Mouse (Mus musculus) stomach, embryonic 15.5 days (tissue): ENCODE data around the gene Pts. TPM values are rescaled to one million over a fixed set of nuclear protein-coding genes. Genes with fewer than 3 reads are reported as not detected.

Source experiments
- ATAC-seq: fragments of 200-750 bp; cut with Nextera tagmentation; 2 replicates; pipeline ENCODE4 v1.8.0; 2017; ENCODE audit warnings: low read depth, moderate number of reproducible peaks, moderate TSS enrichment; ENCODE audit not compliant: insufficient read depth, low FRiP score
- H3K27ac ChIP-seq: fragments of 300-500 bp; sonication (generic); 2 replicates; pipeline ENCODE4 v1.5.1; 2015; ENCODE audit warnings: mild to moderate bottlenecking, inconsistent platforms
- H3K27me3 ChIP-seq: fragments of 300-500 bp; sonication (generic); replicated peaks from 2 replicates; pipeline ENCODE4 v1.6.1; 2015; ENCODE audit warnings: inconsistent platforms
- H3K36me3 ChIP-seq: fragments of 300-500 bp; sonication (generic); 2 replicates; pipeline ENCODE4 v1.6.1; 2015; ENCODE audit warnings: inconsistent platforms
- H3K4me1 ChIP-seq: fragments of 300-500 bp; sonication (generic); 2 replicates; pipeline ENCODE4 v1.6.1; 2015; ENCODE audit warnings: inconsistent platforms
- H3K4me2 ChIP-seq: fragments of 300-500 bp; sonication (generic); 2 replicates; pipeline ENCODE4 v1.6.1; 2015; ENCODE audit warnings: mild to moderate bottlenecking, inconsistent platforms
- H3K4me3 ChIP-seq: fragments of 300-500 bp; sonication (generic); replicated peaks from 2 replicates; pipeline ENCODE4 v1.5.1; 2015; ENCODE audit warnings: inconsistent platforms
- H3K9ac ChIP-seq: fragments of 300-500 bp; sonication (generic); 2 replicates; pipeline ENCODE4 v1.6.1; 2015; ENCODE audit warnings: inconsistent platforms
- H3K9me3 ChIP-seq: fragments of 300-500 bp; sonication (generic); 2 replicates; pipeline ENCODE4 v1.6.1; 2016; ENCODE audit warnings: inconsistent platforms
- WGBS: fragments of 180-500 bp; shearing (Covaris S2); methylation state at CpG from one replicate; pipeline ENCODE4 v1.1.7; 2015; 5-methylcytosine and 5-hydroxymethylcytosine counted together
- polyA plus RNA-seq: library from polyadenylated mRNA; unstranded; fragments of >200 nt; fragmentation: Nextera tagmentation; extraction: Ambion mirVana; gene quantifications from 2 replicates; pipeline ENCODE4 v1.2.1, GENCODE M21; 2015

Gene Pts
- polyA plus RNA-seq, 1 experiment from 2014 or later, result 83.4 TPM

DNA sequence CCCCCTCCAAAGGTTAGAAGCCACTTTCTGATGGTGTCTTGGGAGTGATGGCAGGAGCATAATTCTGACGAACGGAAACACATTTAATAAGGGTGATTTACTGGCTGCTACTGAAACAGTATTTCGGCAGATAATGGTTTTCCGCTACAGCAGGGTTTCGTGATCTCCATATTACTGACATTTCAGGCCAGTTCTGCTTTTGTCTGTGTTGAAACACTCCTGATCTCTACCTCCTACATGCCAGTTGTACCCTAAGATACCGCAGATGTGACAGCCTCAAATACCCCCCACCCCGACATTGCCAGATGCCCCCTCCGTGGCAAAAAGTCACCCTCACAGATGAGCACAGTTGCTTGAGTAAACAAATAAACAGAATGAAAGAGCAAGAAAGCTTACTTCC, 49.0 kb downstream of the Pts start:
- Histone ChIP-seq H3K9me3 (no peaks in the 10 kb centered on the region), H3K27me3 (no peaks in the 10 kb centered on the region), H3K4me3 (no peak overlapping the region), H3K36me3 (no peaks in the 10 kb centered on the region), H3K4me2 (no peak overlapping the region), H3K9ac (no peak overlapping the region), H3K4me1 (peaks cover 9% of the 10 kb centered on the region; the same call in 1 of the 2 replicates), H3K27ac (no peak overlapping the region)
- ATAC-seq, result no peak
- 41% methylated on average over 8 of the region's 8 CpGs for WGBS

GRCm38 (mm10) chr9:50478826-50479225, 49.7 kb downstream of the Pts start:
- 7% methylated on average over 5 of the region's 5 CpGs for WGBS
- H3K36me3 ChIP-seq, result no peaks in the 10 kb centered on the region
- H3K4me2 ChIP-seq, result no peak overlapping the region
- H3K4me1 ChIP-seq, result peaks cover 9% of the 10 kb centered on the region; the same call in 1 of the 2 replicates
- no peak overlapping the region for H3K9ac ChIP-seq
- no peak overlapping the region for H3K4me3 ChIP-seq
- ATAC-seq, result no peak
- no peaks in the 10 kb centered on the region for H3K9me3 ChIP-seq
- H3K27ac ChIP-seq, result no peak overlapping the region
- H3K27me3 ChIP-seq, result no peaks in the 10 kb centered on the region

DNA sequence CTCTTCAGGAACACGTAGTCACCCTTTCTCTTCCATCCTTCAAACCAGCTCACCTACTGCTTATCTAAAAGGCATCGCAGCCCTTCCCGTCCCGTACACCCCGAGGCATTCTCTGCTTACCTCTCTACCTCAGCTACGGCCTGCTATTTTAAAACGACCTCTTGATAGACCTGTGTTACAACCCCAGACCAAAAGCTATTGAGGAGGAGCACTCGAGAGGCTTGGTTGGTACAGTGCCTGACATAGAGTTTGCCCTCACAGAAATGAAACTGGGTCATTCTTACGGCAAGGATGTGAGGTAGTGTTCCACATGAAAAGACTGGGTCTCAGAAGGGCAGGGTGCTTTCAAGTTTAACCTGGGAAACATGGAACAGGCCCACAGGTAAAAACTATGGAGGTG, 51.3 kb downstream of the Pts start:
- H3K9me3 ChIP-seq, result no peaks in the 10 kb centered on the region
- no peak overlapping the region for H3K4me3 ChIP-seq
- H3K27me3 ChIP-seq, result no peaks in the 10 kb centered on the region
- no peaks in the 10 kb centered on the region for H3K36me3 ChIP-seq
- H3K9ac ChIP-seq, result no peak overlapping the region
- H3K4me2 ChIP-seq, result no peak overlapping the region
- no peak for ATAC-seq
- H3K4me1 ChIP-seq, result peaks cover 9% of the 10 kb centered on the region; the same call in 1 of the 2 replicates
- no peak overlapping the region for H3K27ac ChIP-seq
- WGBS, result 84% methylated on average over 9 of the region's 9 CpGs

DNA sequence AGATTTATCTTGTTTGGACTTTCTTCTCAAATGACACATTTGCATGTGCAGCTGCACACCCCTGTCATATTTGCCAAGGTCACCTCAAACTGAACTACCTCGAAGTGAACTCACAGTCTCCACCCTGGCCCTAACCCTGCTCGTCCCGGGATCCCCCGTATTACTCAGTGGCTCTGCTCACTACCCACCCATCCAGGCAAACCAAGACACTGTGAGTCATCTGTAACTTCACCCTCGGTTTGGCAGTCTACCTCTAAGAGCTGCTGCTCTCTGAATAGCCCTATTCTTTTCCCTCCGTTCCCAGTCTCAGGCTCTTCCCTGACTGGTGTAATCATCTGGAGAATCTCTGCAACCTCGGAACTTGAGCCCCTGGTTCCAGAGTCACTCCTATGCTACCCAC, 51.9 kb downstream of the Pts start:
- H3K4me2 ChIP-seq, result no peak overlapping the region
- no peak overlapping the region for H3K27ac ChIP-seq
- H3K4me1 ChIP-seq, result peaks cover 9% of the 10 kb centered on the region; the same call in 1 of the 2 replicates
- H3K36me3 ChIP-seq, result no peaks in the 10 kb centered on the region
- H3K27me3 ChIP-seq, result no peaks in the 10 kb centered on the region
- no peak overlapping the region for H3K9ac ChIP-seq
- H3K4me3 ChIP-seq, result no peak overlapping the region
- 55% methylated on average over 7 of the region's 7 CpGs for WGBS
- H3K9me3 ChIP-seq, result no peaks in the 10 kb centered on the region
- ATAC-seq, result no peak

DNA sequence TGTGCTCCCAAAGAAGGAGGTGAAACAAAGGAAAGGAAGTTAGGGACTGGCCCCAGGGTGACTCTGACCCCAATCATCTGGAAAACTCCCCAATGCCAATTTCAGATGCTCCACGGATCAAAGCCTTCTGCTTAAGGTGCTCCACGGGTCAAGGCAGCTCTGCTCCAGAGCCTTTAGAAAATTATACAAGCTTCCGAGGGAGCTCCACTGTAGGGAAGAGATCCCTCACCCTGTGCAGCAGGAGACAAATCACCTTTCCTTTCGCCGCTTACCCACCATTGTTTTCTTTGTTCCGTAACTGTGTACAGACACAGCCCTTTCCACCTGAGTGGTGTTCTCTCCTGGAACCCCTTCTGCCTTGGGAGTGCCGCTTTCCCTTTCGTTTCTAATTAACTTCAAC, 52.8 kb downstream of the Pts start:
- Histone ChIP-seq H3K4me2 (no peak overlapping the region), H3K9me3 (no peaks in the 10 kb centered on the region), H3K4me1 (peaks cover 11% of the 10 kb centered on the region; the same call in 1 of the 2 replicates), H3K9ac (no peak overlapping the region), H3K27me3 (no peaks in the 10 kb centered on the region), H3K27ac (no peak overlapping the region), H3K4me3 (no peak overlapping the region), H3K36me3 (no peaks in the 10 kb centered on the region)
- 63% methylated on average over 8 of the region's 8 CpGs for WGBS
- ATAC-seq, result no peak

GRCm38 (mm10) chr9:50475318-50475717, 53.2 kb downstream of the Pts start:
- Histone ChIP-seq H3K27ac (no peak overlapping the region), H3K4me3 (no peak overlapping the region), H3K4me1 (peaks cover 11% of the 10 kb centered on the region; the same call in 1 of the 2 replicates), H3K27me3 (no peaks in the 10 kb centered on the region), H3K36me3 (no peaks in the 10 kb centered on the region), H3K9ac (no peak overlapping the region), H3K4me2 (no peak overlapping the region), H3K9me3 (no peaks in the 10 kb centered on the region)
- WGBS, result 81% methylated on average over 7 of the region's 7 CpGs
- ATAC-seq, result no peak

Other genes starting within 250 kb of the Pts start
- 318 and 479 TPM in 2 replicates for gene Rpl10-ps3, start 183.8 kb downstream of the Pts start, polyA plus RNA-seq
- gene Plet1, start 34.2 kb downstream of the Pts start, polyA plus RNA-seq, result 7.8 and 9.7 TPM in 2 replicates
- 10.1 and 13.7 TPM in 2 replicates for gene Il18, start 26.1 kb upstream of the Pts start, polyA plus RNA-seq
- gene Bco2, start 26.5 kb upstream of the Pts start, polyA plus RNA-seq, result 1.1 and 1.3 TPM in 2 replicates
- gene Tex12, start 32.6 kb upstream of the Pts start, polyA plus RNA-seq, result not detected in 2 replicates
- gene Sdhd, start 75.1 kb upstream of the Pts start, polyA plus RNA-seq, result 362 and 375 TPM in 2 replicates
- 243 and 275 TPM in 2 replicates for gene Timm8b, start 75.2 kb upstream of the Pts start, polyA plus RNA-seq
- gene Pih1d2, start 88.6 kb upstream of the Pts start, polyA plus RNA-seq, result 2.4 and 3.7 TPM in 2 replicates
- gene Nkapd1, start 88.7 kb upstream of the Pts start, polyA plus RNA-seq, result 19.3 and 22.5 TPM in 2 replicates
- gene Dlat, start 131.1 kb upstream of the Pts start, polyA plus RNA-seq, result 42.9 and 49.3 TPM in 2 replicates
- 8.0 and 10.9 TPM in 2 replicates for gene Dixdc1, start 210.8 kb upstream of the Pts start, polyA plus RNA-seq
- 16.0 and 17.5 TPM in 2 replicates for gene 2310030G06Rik, start 217.8 kb upstream of the Pts start, polyA plus RNA-seq
- gene Cryab, start 222.6 kb upstream of the Pts start, polyA plus RNA-seq, result 64.1 and 74.6 TPM in 2 replicates
- 5.4 and 6.9 TPM in 2 replicates for gene Hspb2, start 223.6 kb upstream of the Pts start, polyA plus RNA-seq
- gene Fdxacb1, start 239.5 kb upstream of the Pts start, polyA plus RNA-seq, result 12.3 and 12.5 TPM in 2 replicates
- gene Alg9, start 246.3 kb upstream of the Pts start, polyA plus RNA-seq, result 36.7 and 40.6 TPM in 2 replicates
- gene 1110032A03Rik, start 246.8 kb upstream of the Pts start, polyA plus RNA-seq, result 31.2 and 32.6 TPM in 2 replicates